Mouse (Mus musculus) cerebellum, adult 2 months (tissue): ENCODE data around the gene Ptges3l. TPM values are rescaled to one million over a fixed set of nuclear protein-coding genes. Genes with fewer than 3 reads are reported as not detected.
"Not testable (repeated sequence)": the region's sequence is repeated elsewhere in the genome, so short reads cannot be mapped to it uniquely, and the experiment has no call there.

Experiments used
- DNase-seq, 2 experiments: peaks; one replicate each; pipeline ENCODE4 v3.0.0; 2021
- H3K27ac ChIP-seq: fragments of 200-500 bp; 2 replicates; pipeline ENCODE4 v1.5.1; 2012; ENCODE audit warnings: low read length, control low read depth, inconsistent platforms; ENCODE audit not compliant: insufficient read depth
- H3K27me3 ChIP-seq: fragments of 200-500 bp; 2 replicates; pipeline ENCODE4 v1.6.1; 2012; ENCODE audit warnings: inconsistent platforms, mild to moderate bottlenecking, low read length, moderate library complexity; ENCODE audit not compliant: control insufficient read depth, insufficient read depth
- H3K4me1 ChIP-seq: fragments of 200-500 bp; 2 replicates; pipeline ENCODE4 v1.6.1; 2011; ENCODE audit warnings: low read length; ENCODE audit not compliant: control insufficient read depth, insufficient read depth
- H3K4me3 ChIP-seq: fragments of 200-500 bp; replicated peaks from 2 replicates; pipeline ENCODE3; 2011; ENCODE audit warnings: mild to moderate bottlenecking, low read depth, low read length, control low read depth; ENCODE audit not compliant: insufficient read depth
- CTCF ChIP-seq: fragments of 200-500 bp; IDR thresholded peaks from 2 replicates; pipeline ENCODE4 v1.5.1; 2011; ENCODE audit warnings: low read depth, mild to moderate bottlenecking, control low read depth, low read length, moderate library complexity, borderline replicate concordance; ENCODE audit not compliant: insufficient read depth
- POLR2A ChIP-seq: fragments of 200-500 bp; IDR thresholded peaks from 2 replicates; pipeline ENCODE4 v1.6.1; 2011; ENCODE audit warnings: low read length, control low read depth, borderline replicate concordance; ENCODE audit not compliant: insufficient read depth
- WGBS: fragments of 180-500 bp; shearing (Covaris S2); methylation state at CpG from one replicate; pipeline ENCODE4 v1.1.7; 2018; 5-methylcytosine and 5-hydroxymethylcytosine counted together
- polyA plus RNA-seq: library from polyadenylated mRNA; depleted of rRNA; stranded (reverse); fragments of >200 nt; gene quantifications from 2 replicates; pipeline ENCODE4 v1.2.3, GENCODE M21; 2012

Ptges3l gene
- polyA plus RNA-seq, 1 experiment = 1.8 TPM

DNA sequence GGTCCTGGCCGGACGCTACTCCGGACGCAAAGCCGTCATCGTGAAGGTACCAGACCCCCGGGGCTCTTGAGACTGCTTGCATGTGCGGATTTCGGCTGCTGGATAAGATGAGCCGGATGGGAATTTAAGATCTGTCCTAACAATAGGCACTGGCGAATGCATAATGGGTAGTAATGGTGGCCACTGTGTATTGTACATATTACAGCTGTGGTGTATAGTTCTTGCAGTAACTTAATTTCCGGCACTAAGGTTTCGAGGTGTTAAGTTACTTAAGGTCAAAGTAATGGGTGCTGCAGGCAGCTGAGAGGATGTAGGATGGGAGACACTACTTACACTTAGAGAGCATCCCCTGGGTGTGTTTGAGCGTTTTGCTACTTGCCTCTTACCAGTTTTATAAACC is 17.6 kb upstream of the Ptges3l start:
- Histone ChIP-seq H3K27me3 (no peaks in the 10 kb centered on the region), H3K27ac (no peak overlapping the region), H3K4me3 (peak overlapping the region; percentile 61), H3K4me1 (no peaks in the 10 kb centered on the region)
- no peak for DNase-seq
- no peak for TF ChIP-seq POLR2A
- TF ChIP-seq CTCF = no peak
- WGBS = 1% methylated on average over 14 of the region's 14 CpGs

DNA sequence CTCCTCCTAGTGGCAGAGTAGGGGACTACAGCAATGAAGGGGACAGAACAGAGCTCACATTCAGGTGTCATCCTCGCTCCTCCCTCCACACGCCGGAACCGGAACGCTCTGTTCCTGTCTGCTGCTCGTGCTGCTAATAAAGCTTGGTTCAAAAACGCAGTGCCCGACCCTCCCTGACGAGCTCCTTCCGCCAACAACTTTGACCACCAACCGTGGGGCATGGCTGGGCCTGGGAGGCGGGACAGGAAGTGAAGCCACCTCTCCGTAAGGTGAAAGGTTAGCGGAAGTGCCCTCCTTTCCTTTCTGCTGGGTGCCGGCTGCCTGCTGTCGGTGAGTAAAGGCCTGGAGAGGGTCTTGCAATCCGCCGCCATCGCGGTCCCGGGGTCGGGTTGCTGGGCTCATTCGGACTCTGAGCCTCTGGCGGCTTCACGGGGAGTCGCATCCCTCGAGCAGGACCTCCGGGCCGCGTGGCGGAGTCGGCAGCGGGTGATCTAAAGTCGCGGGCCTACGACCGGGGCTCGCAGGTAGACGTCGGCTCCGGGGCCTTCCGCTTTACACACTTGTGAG is 17.1 kb upstream of the Ptges3l start, which contains the start of gene Rpl27:
Rpl27 (plus strand) TSS at position 172 of the 567 bp plus-strand sequence.
- H3K4me3 ChIP-seq = peak within 1 kb of the TSS; percentile 61
- H3K27me3 ChIP-seq = no peaks in the 10 kb centered on the region
- WGBS = under 1% methylated on average over 42 of the region's 42 CpGs
- no peak within 1 kb of the TSS for H3K27ac ChIP-seq
- H3K4me1 ChIP-seq = no peaks in the 10 kb centered on the region
- peak; percentile 84 for TF ChIP-seq CTCF
- peak; percentile 82 for TF ChIP-seq POLR2A
- peak; percentile 98 to 99 for DNase-seq

DNA sequence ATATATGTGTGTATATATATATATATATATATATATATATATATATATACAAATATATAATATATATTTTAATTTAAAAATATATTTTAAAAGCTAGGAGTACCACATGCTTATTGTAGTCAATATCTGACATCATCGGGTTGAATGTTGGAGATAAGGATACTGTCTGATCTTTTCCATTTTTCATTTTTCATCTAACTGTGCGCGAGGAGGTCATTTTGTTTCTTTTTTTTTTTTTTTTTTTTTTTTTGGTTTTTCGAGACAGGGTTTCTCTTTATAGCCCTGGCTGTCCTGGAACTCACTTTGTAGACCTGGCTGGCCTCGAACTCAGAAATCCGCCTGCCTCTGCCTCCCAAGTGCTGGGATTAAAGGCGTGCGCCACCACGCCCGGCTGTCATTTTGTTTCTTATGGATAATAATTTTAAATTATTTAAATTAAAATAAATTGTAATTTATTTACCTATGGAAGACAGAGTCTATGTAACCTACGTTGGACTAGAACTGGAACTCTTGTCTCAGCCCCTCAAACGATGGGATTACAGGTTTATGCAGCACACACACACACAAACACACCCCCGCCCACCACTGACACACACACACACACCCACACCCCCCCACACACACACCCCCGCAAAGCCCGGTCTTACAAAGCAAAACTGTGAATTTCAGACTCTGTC is 16.5 kb upstream of the Ptges3l start:
- H3K4me3 ChIP-seq = peak overlapping the region; percentile 18

DNA sequence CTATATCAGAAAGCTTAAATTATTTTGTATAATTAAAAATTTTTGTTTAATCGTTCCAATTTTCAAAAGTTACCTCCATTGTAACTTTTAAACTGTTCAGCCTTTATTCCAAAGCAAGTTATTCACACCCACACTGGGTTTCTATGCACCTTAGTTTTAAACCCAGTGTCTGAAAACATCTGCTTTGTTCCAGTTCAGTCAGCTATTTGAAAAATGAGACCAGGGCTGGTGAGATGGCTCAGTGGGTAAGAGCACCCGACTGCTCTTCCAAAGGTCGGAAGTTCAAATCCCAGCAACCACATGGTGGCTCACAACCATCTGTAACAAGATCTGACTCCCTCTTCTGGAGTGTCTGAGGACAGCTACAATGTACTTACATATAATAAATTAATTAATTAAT is 12.9 kb upstream of the Ptges3l start:
- not testable (repeated sequence) for H3K27me3 ChIP-seq, H3K27ac ChIP-seq, H3K4me3 ChIP-seq, DNase-seq
- 46% methylated on average over 3 of the region's 3 CpGs for WGBS
- peaks cover 10% of the 10 kb centered on the region for H3K4me1 ChIP-seq

More for the DNA sequence above, 16.5 kb upstream of the Ptges3l start:
- not testable (repeated sequence) for H3K27me3 ChIP-seq, DNase-seq, H3K27ac ChIP-seq, H3K4me1 ChIP-seq
- 35% methylated on average over 15 of the region's 15 CpGs for WGBS

DNA sequence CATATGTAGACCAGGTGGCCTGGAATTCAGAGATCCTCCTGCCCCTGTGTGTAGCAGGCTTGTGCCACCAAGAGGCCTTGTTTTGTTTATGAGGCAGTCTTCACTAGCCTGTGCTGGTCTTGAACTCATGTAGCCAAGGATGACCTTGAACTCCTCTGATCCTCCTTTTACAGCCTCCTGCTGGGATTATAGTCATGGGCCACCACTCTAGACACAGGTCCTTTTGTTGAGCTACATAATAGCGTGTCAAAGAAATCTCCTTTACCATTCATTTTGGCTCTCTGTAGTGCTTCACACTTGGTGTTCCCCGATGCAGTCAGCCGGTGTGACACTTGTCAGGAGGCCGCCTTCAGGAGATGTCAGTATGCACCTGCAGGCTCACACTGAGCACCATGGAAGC is 11.8 kb upstream of the Ptges3l start:
- WGBS = 37% methylated on average over 4 of the region's 4 CpGs
- no peak overlapping the region for H3K27ac ChIP-seq
- no peak overlapping the region for H3K4me3 ChIP-seq
- TF ChIP-seq POLR2A = no peak
- no peak for TF ChIP-seq CTCF
- no peaks in the 10 kb centered on the region for H3K27me3 ChIP-seq
- H3K4me1 ChIP-seq = peaks cover 13% of the 10 kb centered on the region
- DNase-seq = no peak

DNA sequence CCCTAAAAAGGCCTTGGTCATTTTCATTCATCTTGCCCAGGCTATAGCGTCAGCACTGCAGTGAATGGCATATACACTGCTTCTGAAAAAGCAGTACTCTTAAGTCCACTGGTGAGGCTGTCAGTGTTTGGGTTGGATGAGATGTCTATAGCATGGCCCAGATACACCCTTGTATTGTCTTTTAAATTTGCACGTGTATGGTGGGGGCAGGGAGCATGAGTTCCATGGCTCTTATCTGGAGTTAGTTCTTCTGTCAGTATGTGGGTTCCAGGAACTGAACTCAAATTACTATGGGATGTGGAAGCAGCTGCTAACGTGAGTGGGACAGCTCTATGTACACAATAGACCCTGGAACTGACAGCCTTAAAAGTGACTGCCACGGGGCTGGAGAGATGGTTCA is 10.7 kb upstream of the Ptges3l start:
- no peaks in the 10 kb centered on the region for H3K27me3 ChIP-seq
- 88% methylated on average over 4 of the region's 4 CpGs for WGBS
- no peak overlapping the region for H3K4me3 ChIP-seq
- no peak for DNase-seq
- no peak overlapping the region for H3K27ac ChIP-seq
- TF ChIP-seq POLR2A (no peak), CTCF (no peak)
- peaks cover 13% of the 10 kb centered on the region for H3K4me1 ChIP-seq

DNA sequence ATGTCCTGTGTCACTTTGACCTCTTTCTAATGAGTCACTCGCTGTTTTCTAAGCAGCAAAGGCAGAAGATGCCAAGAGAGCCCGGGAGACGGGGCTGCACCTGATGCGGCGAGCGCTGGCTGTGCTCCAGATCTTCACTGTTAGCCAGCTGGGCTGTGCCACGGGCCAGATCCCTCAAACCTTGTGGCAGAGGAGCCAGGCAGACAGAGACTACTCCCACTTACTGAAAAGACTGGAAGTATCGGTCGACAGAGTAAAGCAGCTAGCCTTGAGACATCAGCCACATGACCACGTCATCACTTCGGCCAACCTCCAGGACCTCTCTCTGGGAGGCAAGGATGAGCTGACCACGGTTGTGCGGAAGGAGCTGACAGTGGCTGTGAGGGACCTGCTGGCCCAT is 8.3 kb upstream of the Ptges3l start:
- TF ChIP-seq POLR2A = no peak
- TF ChIP-seq CTCF = no peak
- H3K27me3 ChIP-seq = no peaks in the 10 kb centered on the region
- H3K4me3 ChIP-seq = no peak overlapping the region
- H3K27ac ChIP-seq = no peak overlapping the region
- 13% methylated on average over 13 of the region's 13 CpGs for WGBS
- peaks cover 13% of the 10 kb centered on the region for H3K4me1 ChIP-seq
- peak; percentile 63 to 70 for DNase-seq

DNA sequence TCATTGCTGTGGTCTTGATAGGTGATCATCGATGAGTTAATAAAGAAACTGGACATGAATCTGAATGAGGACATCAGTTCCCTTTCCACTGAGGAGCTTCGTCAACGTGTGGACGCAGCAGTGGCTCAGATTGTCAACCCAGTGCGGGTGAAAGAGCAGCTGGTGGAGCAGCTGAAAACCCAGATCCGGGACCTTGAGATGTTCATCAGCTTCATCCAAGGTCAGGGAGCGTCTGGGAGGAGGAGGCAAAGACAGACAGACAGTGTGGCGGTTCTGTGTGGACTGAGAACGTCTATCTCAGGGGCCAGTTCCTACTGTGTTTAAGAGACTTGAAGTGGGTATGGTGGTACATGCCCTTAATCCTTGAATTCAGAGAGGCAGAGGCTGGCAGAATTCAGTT is 6.2 kb upstream of the Ptges3l start:
- DNase-seq = no peak
- Histone ChIP-seq H3K27me3 (no peaks in the 10 kb centered on the region), H3K27ac (no peak overlapping the region), H3K4me1 (peaks cover 13% of the 10 kb centered on the region), H3K4me3 (no peak overlapping the region)
- 92% methylated on average over 9 of the region's 9 CpGs for WGBS
- TF ChIP-seq POLR2A (no peak), CTCF (no peak)
